Mouse (Mus musculus) thymus, postnatal 14 days (tissue): ENCODE data around the gene Gpr55.

Experiments used
- DNase-seq: peaks from one replicate; pipeline ENCODE4 v3.0.0; 2021

Gpr55 gene

GRCm38 (mm10) chr1:85957942-85958619 lies 2.7 kb downstream of the Gpr55 start:
- DNase-seq: peak; percentile 57

DNA sequence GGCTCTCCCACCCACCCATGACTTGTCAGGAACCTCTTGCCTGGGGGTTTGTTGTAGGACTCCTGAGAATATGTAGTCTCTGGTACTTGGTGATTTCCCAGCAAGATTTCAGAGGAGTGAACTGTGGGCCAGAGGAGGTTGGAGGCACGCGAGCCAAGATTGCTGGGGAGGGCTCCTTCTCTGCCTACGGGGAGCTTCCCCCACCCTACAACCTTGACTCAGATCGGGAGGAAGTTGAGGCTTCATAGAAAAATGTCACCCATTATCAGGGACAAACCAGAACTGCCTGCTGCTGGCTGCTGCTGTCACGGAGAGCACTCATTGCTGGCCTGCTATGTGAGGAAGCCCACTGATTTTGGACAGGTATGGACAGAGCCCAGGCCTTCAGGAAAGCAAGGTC lies 3.5 kb downstream of the Gpr55 start:
- DNase-seq: peak; percentile 35

DNA sequence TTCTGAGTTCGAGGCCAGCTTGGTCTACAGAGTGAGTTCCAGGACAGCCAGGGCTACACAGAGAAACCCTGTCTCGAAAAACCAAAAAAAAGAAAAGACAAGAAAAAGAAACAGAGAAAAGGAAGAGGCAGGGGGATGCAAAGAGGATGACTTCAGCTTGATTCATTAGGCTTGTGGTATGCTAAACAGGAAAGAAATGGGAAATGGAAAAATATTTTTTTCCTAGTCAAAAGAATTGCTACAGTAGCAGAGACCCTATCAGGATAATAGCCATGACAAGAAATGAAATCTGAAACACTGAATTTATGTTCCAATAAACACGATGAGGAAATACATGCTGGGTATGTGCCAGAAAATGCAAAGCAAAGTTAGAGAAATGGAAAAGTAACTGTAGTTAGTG lies 5.7 kb downstream of the Gpr55 start:
- DNase-seq: no peak

DNA sequence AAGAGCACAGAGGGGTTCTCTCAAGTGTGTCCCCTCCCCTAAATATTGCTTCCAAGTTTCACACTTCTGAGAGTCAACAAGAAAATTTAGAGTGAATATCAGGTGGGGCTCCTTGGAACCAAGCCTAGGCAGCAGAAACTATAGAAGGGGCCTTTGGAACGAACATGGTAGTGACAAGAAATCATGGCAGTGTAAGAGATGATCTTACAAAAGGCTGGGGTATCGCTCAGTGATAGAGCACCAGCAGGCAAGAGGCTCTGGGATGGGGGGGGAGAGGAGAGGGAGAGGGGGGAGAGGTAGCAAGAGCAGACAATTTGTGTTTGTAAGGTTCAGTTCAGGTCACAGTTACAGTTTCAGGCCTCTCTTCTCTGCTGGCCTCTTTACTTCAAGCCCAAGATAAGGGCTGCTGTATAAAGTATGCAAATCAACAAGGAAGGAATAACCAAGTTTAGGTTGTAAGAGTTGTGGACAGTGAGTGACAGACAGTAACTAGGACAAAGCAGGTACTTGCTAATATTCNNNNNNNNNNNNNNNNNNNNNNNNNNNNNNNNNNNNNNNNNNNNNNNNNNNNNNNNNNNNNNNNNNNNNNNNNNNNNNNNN lies 11.6 kb downstream of the Gpr55 start:
- DNase-seq: no peak

GRCm38 (mm10) chr1:85942318-85942717 lies 18.5 kb downstream of the Gpr55 start:
- DNase-seq: no peak

GRCm38 (mm10) chr1:85937323-85937722 lies 23.5 kb downstream of the Gpr55 start:
- no peak for DNase-seq

- DNase-seq: no peak
Measured at GRCm38 (mm10) chr1:85936265-85936664, 24.5 kb downstream of the Gpr55 start.

- DNase-seq: peak; percentile 74
Measured at GRCm38 (mm10) chr1:85935148-85935852, 25.5 kb downstream of the Gpr55 start.

- DNase-seq: no peak
Measured at GRCm38 (mm10) chr1:85934560-85934959, 26.2 kb downstream of the Gpr55 start.

- DNase-seq: no peak
Measured at GRCm38 (mm10) chr1:85933631-85934465, 27.0 kb downstream of the Gpr55 start.

DNA sequence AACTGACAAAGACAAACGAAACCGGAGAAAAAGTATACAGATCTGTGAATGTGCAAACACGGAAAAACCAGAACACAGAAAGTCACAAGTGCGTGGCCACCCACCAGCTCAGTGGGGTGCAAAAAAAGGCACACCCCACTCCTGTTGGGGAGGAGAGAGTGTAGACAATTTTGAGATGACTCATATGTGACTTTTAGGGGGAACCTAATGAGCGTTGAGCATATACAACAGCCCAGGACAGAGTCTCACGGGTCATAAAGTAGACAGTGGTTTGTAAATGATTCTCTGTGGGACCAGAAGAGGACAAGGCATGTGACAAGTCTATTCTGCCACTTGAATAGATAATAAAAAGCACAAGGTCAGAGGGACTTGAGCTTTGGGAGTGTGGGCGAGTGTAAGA lies 27.6 kb downstream of the Gpr55 start:
- DNase-seq: no peak

GRCm38 (mm10) chr1:85931170-85931569 lies 29.6 kb downstream of the Gpr55 start:
- DNase-seq: no peak

- no peak for DNase-seq
Measured at GRCm38 (mm10) chr1:85929406-85929805, 31.4 kb downstream of the Gpr55 start.

DNA sequence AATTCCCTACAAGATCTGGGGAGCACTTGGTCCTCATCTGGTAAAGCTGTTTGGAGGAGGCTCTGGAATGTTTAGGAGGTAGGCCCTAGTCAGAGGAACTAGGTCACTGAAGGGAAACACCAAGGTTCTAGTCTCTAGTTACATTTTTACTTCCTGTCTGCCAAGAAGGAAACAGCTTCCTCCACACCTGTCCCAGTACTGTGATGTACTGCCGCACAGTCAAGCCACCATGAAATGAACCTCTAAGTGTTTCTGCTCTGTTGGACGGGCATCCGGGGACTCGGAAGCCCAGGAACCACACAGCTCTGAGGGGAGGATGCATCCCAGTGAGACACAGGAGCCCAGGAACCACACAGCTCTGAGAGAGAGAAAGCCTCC lies 32.1 kb downstream of the Gpr55 start:
- peak; percentile 41 for DNase-seq

DNA sequence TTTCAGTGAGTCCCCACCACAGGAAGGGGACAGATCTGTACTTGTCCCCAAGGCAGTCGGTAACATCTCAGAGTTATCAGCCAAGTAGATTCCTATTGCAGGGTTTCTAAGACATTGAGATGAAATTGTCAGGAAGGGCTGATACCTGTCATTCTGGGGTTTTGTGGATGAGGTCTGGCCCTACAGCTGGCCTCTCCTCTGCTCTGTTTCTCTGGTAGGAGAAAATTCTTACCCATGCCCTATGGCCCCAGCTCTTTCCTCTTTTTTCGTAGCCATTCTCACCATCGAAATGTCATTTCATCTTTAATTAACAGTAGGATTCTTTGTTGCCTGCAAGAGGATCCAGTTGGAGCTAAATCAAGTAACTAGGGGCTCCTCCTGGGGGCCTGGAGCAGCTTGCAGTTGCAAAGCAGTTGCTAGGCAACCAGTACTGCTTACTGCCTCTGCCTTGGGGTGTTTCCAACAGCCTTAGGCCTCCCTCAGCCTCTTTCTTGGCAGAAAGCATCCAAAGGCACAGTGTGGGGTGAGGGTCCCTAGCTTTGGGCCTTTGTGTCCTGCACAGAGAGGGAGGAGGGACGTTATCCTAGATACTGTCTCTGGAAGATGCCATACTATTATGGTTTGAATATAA lies 32.6 kb downstream of the Gpr55 start, which contains the start of gene 4933407L21Rik:
Gene 4933407L21Rik (plus strand): TSS at position 427 of the 631 bp plus-strand sequence.
- DNase-seq: peak; percentile 34

DNA sequence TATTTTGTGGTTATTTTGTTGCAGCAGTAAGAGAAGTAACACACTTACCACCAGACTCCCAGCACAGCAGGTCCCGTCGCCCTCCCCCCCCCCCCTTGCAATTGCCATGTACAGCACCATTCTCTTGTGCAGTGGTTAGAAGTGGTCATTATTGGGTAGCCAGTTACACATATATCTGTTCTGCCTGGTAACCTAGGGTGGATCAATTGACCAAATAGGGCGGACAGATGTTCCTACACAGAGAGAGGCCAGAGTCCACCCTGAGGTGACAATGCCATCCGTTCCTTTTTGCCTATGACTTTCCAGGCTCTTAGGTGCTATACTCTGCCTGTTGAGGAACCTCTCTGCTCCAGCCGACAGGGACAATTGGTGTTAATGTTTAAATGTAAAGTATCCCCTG lies 35.6 kb downstream of the Gpr55 start:
- DNase-seq: no peak

- no peak for DNase-seq
Measured at GRCm38 (mm10) chr1:85922865-85923211, 38.0 kb downstream of the Gpr55 start.

GRCm38 (mm10) chr1:85922127-85922864 lies 38.5 kb downstream of the Gpr55 start:
- DNase-seq: no peak

- DNase-seq: no peak
Measured at GRCm38 (mm10) chr1:85921725-85922124, 39.1 kb downstream of the Gpr55 start.

DNA sequence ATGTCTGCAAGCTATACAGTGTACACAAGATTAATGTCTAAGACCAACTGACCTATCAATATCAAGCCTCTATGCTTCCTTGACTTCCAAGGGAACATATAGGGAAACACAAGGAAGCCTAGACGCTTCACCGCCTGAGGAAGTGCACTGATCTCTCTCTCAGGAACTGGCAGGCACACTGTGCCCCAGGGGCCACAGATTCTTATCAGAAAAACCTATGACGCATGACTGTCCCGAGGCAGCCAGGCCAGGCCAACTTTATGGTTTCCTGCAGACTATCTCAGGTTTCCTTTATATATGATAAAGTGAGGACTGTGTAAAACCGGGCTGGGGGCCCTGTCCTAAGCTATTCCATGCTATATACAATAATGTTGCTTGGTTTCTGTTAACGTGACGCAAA lies 41.2 kb downstream of the Gpr55 start:
- no peak for DNase-seq

GRCm38 (mm10) chr1:85916830-85917450 lies 43.9 kb downstream of the Gpr55 start:
- DNase-seq: no peak

GRCm38 (mm10) chr1:85915890-85916289 lies 44.9 kb downstream of the Gpr55 start:
- DNase-seq: no peak
